Mouse (Mus musculus) thymus, adult 2 months (tissue): Measurements from ENCODE around the gene E130308A19Rik.

Experiments used
- CTCF ChIP-seq: fragments of 200-500 bp; IDR thresholded peaks from 2 replicates; pipeline ENCODE4 v1.5.1; 2012; ENCODE audit warnings: mild to moderate bottlenecking, control low read depth, low read length, moderate library complexity, borderline replicate concordance; ENCODE audit not compliant: control insufficient read depth, poor library complexity, insufficient read depth; ENCODE audit errors: extremely low read depth
- POLR2A ChIP-seq: fragments of 200-500 bp; IDR thresholded peaks from 2 replicates; pipeline ENCODE4 v1.6.1; 2012; ENCODE audit warnings: mild to moderate bottlenecking, low read length, control low read depth, moderate library complexity; ENCODE audit not compliant: control insufficient read depth, poor library complexity, insufficient read depth; ENCODE audit errors: extremely low read depth

GRCm38 (mm10) chr4:59652166-59652681 lies 26.2 kb downstream of the E130308A19Rik start:
- TF ChIP-seq POLR2A (no peak), CTCF (no peak)
